Mouse (Mus musculus): Measurements from ENCODE around the gene Il24. TPM values are rescaled to one million over a fixed set of nuclear protein-coding genes. Genes with fewer than 3 reads are reported as not detected.

The Il24 gene
- polyA plus RNA-seq, 1 experiment from 2014 or later: not detected

DNA sequence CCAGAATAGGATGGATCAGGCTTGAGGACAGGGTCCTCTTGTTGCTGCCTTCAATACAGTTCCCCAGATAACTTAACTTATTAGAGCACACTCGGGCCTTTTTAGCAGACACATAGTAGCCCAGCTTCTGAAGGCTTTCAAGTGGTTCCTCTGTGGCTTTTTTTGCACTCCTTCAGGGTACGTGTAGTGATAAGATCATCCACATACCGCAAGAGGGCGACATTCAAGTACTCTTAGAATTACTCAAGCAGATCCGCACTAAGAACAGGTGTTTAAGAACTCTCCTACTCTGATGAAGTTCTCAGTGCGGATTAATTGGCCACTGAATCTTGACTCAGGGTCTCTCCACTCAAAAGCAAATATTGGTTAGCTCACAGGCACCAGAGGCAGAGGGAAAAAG is 49.0 kb downstream of the Il24 start:
- ATAC-seq (ENCODE audit: low FRiP score) (no peak), DNase-seq (ENCODE audit: low spot score, missing footprints) (no peak)

DNA sequence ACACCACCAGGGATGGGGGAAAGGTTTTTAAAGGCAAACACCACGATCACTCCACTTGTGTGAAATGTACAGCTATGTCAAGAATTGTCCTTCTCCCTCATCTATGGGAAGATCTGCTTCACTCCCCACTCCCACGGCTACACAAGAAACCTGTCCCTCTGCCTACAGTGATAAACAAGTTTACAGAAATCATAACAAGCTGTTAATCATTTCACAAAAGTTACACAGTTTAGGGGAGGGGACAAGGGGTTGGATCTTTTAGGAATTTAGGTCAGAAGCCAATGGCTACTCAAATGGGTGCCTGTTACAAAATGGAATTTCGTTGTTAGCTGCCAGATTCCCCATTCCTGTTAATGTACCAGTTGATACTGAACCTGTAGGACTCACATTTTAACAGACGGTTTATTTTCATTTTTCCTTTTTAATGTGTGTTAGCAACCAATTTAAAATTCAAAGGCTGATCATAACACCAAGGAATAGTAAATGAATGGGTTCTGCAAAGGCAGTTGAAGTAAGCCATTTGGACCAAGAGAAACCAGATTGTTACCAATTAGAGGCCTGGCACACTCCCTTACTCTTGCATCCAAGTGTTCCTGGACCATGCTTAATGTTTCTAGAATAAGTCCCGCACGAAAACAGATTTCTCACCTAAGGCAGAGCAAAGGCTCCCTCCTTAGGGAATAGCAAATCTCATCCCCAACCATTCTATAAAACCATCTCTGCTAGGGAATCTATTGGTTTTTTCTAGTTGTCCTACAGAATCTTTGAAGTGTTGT is 51.9 kb downstream of the Il24 start:
- Histone ChIP-seq H3K27ac (ENCODE audit: low read depth, low read length) (no peak overlapping the region), H3K4me2 (no peak overlapping the region), H3K36me3 (ENCODE audit: control insufficient read depth, insufficient read depth, low read length) (no peaks in the 10 kb centered on the region), H3K9ac (ENCODE audit: low read length) (no peak overlapping the region), H3K27me3 (ENCODE audit: control insufficient read depth, insufficient read depth, low read length) (no peaks in the 10 kb centered on the region), H3K4me3 (ENCODE audit: low read depth, low read length) (no peak overlapping the region), H3K4me1 (ENCODE audit: control insufficient read depth, insufficient read depth, low read length) (no peaks in the 10 kb centered on the region), H3K9me3 (ENCODE audit: control insufficient read depth, low read length) (no peaks in the 10 kb centered on the region)
- WGBS: 88% methylated on average over 6 of the region's 6 CpGs
- no peak for ATAC-seq (ENCODE audit: low FRiP score)
- no peak for DNase-seq (ENCODE audit: low spot score, missing footprints)

More for the DNA sequence above, 49.0 kb downstream of the Il24 start:
- Histone ChIP-seq H3K36me3 (ENCODE audit: control insufficient read depth, insufficient read depth, low read length) (no peaks in the 10 kb centered on the region), H3K27me3 (ENCODE audit: control insufficient read depth, insufficient read depth, low read length) (no peaks in the 10 kb centered on the region), H3K4me1 (ENCODE audit: control insufficient read depth, insufficient read depth, low read length) (no peaks in the 10 kb centered on the region), H3K4me2 (no peak overlapping the region), H3K27ac (ENCODE audit: low read depth, low read length) (no peak overlapping the region), H3K9me3 (ENCODE audit: control insufficient read depth, low read length) (no peaks in the 10 kb centered on the region), H3K9ac (ENCODE audit: low read length) (no peak overlapping the region), H3K4me3 (ENCODE audit: low read depth, low read length) (no peak overlapping the region)
- 54% methylated on average over 6 of the region's 6 CpGs for WGBS

DNA sequence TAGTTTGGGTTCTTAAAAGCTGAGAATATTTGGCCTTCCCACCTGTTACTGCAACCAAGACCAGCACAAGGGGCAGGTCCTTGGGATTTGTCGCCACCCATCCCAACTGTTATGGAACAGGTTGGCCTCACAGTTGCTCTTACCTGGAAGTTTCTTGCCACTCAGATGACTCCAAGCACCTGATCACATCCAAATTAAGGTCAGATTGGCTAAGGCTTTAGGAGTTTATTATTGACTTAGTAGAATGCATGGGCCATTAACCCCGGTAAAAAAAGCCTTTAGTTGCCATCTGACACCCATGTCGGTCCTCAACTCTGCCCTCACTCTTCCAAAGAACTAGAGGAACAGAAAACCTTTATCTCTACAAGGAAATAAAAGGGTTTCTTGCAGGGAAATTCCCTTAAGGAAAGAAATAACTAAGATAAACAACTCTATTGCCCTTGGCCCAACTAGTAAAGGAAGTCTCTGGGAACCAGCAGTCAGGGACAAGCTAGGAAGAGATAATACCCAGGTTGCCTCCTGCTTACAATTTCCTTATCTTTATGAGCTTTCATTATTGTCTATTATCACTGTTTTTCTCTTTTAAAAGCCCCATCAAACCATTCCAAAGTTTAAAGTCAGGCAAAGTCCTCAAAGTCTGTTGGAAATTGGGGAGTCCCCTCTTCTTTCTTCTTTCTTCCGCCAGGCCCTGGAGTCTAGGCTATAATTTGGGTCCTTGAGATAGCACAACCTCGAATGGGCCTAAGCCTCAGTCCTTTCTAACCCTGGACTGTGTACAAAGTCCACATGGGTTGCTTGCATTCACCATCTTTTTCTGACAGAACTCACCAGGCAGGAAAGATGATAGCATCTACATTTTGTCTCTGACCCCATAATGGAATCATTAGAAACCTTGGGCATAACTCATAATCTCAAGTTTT is 54.8 kb downstream of the Il24 start:
- Histone ChIP-seq H3K9ac (ENCODE audit: low read length) (no peak overlapping the region), H3K36me3 (ENCODE audit: control insufficient read depth, insufficient read depth, low read length) (no peaks in the 10 kb centered on the region), H3K4me1 (ENCODE audit: control insufficient read depth, insufficient read depth, low read length) (no peaks in the 10 kb centered on the region), H3K9me3 (ENCODE audit: control insufficient read depth, low read length) (no peaks in the 10 kb centered on the region), H3K27ac (ENCODE audit: low read depth, low read length) (no peak overlapping the region), H3K27me3 (ENCODE audit: control insufficient read depth, insufficient read depth, low read length) (no peaks in the 10 kb centered on the region), H3K4me3 (ENCODE audit: low read depth, low read length) (no peak overlapping the region), H3K4me2 (no peak overlapping the region)
- 86% methylated on average over 5 of the region's 5 CpGs for WGBS
- DNase-seq (ENCODE audit: low spot score, missing footprints) (no peak), ATAC-seq (ENCODE audit: low FRiP score) (no peak)

Other genes starting within 250 kb of the Il24 start
- gene C4bp, start 225.8 kb downstream of the Il24 start, polyA plus RNA-seq (2014; fragmentation: Nextera tagmentation; extraction: Ambion mirVana): 0.04 TPM in 1 of 2 replicates, not detected in the other
- not detected in 2 replicates for gene Gm29427, start 171.7 kb downstream of the Il24 start, polyA plus RNA-seq (2014; fragmentation: Nextera tagmentation; extraction: Ambion mirVana)
- gene Yod1, start 170.1 kb downstream of the Il24 start, polyA plus RNA-seq (2014; fragmentation: Nextera tagmentation; extraction: Ambion mirVana): 11.7 and 13.6 TPM in 2 replicates
- gene Pfkfb2, start 158.2 kb downstream of the Il24 start, polyA plus RNA-seq (2014; fragmentation: Nextera tagmentation; extraction: Ambion mirVana): 6.3 and 9.5 TPM in 2 replicates
- gene AA986860, start 155.5 kb downstream of the Il24 start, polyA plus RNA-seq (2014; fragmentation: Nextera tagmentation; extraction: Ambion mirVana): 0.29 and 0.37 TPM in 2 replicates
- gene Fcamr, start 86.6 kb downstream of the Il24 start, polyA plus RNA-seq (2014; fragmentation: Nextera tagmentation; extraction: Ambion mirVana): not detected in 2 replicates
- not detected in 2 replicates for gene Pigr, start 60.8 kb downstream of the Il24 start, polyA plus RNA-seq (2014; fragmentation: Nextera tagmentation; extraction: Ambion mirVana)
- 0.27 TPM in 1 of 2 replicates, not detected in the other for gene Fcmr, start 21.8 kb downstream of the Il24 start, polyA plus RNA-seq (2014; fragmentation: Nextera tagmentation; extraction: Ambion mirVana)
- gene Il20, start 24.0 kb upstream of the Il24 start, polyA plus RNA-seq (2014; fragmentation: Nextera tagmentation; extraction: Ambion mirVana): not detected in 2 replicates
- gene Il19, start 52.7 kb upstream of the Il24 start, polyA plus RNA-seq (2014; fragmentation: Nextera tagmentation; extraction: Ambion mirVana): not detected in 2 replicates
- gene Il10, start 132.4 kb upstream of the Il24 start, polyA plus RNA-seq (2014; fragmentation: Nextera tagmentation; extraction: Ambion mirVana): not detected in 2 replicates
- gene Mapkapk2, start 210.4 kb upstream of the Il24 start, polyA plus RNA-seq (2014; fragmentation: Nextera tagmentation; extraction: Ambion mirVana): 49.8 and 56.0 TPM in 2 replicates